Mouse (Mus musculus): ENCODE results near the gene Vti1a.

Vti1a gene

DNA sequence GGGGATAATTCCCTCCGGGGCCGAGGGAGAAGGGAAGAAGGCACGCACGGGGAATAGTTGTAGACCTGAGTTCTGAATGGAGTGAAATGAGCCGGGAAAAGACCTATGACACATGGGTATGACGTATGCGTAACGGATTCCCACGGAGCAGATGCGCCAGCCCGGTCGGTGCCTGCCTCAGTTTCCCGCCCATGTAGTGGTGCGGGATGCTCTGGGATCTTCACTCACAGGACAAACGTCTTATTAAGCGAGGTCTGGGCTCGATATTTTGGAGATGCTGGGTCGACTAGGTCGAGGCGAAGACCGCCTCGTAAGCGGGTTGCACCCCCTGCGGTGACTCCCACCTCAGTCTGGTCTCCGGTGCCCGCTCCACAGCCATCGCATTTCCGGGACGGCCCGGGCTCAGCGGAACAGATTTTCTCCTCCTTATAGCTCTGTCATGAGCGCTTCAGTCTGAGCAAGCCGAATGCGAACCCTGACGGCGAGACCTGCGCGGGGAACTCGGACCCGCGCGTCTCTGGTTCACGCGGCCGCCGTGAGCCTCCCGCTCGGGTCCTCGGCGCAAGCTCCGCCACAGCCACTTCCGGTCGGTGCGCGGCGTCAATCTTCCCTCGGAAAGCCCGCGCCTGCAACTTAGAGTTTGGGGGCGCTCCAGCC is 515 bp upstream of the Vti1a start, which contains the start of gene Zdhhc6:
Gene Zdhhc6 (minus strand): TSS at position 581 of the 657 bp plus-strand sequence.
- no peak for DNase-seq (ENCODE audit: low read depth, low spot score)

DNA sequence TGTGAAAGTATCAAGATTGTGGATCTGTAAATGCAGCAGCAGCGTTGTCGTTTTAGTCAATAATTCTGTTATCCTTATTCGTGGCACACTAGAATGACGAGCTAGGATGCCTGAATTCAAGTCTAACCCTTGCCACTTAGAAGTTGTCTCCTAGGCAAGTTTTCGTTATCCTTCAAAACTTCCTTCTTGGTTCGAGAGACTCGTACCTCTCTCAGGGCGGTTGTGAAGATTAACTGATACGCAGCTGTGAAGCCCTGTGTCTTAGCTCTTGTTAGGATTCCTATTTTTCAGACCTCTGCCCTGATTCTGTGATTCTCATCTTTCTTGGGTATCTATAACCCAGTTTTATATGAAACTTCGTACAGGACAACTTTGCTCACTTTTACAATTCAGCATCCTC is 806 bp downstream of the Vti1a start:
- no peak for DNase-seq (ENCODE audit: low read depth, low spot score)

DNA sequence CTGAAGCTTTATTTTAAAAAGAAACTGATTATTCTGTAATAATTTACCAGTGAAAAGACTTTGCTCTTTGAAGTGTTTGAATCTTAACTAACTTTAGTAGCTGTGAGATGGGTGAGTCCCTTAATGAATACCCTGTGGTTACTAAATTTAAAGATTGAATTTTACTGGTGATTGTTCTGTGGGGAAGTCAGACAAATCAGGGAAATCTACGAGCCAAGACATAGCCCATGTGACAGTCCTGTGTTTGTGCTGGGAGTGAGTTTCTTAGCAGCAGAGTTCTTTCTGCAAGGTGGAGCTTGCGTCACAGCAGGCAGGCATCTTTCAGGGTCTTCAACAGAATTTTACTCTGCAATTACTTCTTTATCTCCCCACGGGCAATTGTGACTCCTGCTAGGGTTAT is 2.9 kb downstream of the Vti1a start:
- DNase-seq (ENCODE audit: low read depth, low spot score): no peak

DNA sequence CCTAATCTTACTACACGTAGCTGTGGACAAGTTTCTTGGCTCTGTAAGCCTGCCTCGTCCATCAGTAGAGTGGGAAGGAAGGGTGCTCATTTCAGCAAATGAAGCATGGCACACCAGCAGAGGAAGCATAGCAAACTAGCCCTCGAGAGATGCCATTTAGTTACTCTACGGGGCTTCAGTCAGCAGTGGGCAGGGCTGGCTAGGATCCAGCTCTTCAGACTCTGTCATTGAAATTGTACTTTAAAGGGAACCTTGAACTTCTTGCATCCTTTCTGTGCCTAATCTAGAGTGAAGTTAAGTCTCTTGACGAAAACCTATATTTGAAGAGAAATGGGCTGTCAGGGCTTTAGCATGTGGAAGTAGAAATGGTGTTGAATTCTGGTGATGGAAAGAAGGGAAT is 3.4 kb downstream of the Vti1a start:
- DNase-seq (ENCODE audit: low read depth, low spot score): no peak

DNA sequence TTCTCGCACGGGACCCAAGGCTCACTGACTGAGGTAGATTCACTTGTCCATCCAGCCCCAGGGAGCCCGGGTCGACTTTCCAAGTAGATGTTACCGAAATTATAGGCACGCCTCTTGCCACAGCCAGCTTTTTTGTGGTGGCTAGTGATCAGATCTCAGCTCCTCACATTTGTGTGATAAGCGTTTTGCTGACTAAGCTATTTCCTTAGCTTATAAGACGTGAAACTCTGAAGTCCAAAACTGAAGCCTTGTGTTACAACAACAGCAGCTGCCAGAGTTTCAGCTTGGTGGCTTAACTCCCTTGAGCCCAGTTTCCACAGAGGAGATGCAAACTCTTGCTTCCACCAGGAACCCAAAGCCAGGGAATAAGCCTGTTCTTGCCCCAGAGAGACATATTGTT is 6.5 kb downstream of the Vti1a start:
- DNase-seq (ENCODE audit: low read depth, low spot score): no peak

DNA sequence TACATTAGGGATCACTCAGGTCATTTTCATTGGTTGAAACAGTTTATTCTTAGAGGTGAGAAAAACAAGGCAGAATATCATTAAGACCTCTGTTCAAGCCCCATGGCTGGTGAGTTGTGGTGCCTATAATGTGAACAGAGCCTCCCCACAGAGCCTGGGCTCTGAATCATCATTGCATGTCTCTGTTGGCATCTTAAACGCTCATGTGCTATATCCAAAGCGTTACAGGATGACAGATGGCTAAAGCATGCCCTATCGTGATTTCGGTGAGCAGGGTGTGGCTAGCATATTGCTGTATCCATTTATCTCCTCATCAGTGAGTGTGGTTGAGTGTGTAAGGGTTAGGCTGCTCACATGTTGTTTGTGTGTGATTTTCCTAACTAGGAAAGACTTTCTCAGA is 11.4 kb downstream of the Vti1a start:
- no peak for DNase-seq (ENCODE audit: low read depth, low spot score)

DNA sequence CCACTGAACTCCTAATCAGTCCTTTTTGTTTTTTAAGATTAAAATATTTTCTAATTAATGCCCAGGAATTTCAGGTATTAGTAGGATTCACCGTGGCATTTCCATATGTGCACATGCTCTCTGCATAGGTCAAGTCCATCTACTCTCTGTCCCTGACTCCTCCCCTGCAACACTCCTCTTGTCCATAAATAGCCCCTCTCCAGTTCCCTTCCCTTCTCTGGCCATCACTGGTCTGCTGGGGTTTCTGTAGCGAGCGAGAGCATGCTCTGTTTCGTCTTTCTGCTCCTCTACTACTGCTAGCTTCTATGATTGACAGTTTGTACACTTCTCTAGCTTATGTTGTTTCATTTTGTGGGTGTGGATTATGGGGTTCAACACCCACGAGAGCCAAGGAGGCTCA is 15.7 kb downstream of the Vti1a start:
- DNase-seq (ENCODE audit: low read depth, low spot score): no peak

DNA sequence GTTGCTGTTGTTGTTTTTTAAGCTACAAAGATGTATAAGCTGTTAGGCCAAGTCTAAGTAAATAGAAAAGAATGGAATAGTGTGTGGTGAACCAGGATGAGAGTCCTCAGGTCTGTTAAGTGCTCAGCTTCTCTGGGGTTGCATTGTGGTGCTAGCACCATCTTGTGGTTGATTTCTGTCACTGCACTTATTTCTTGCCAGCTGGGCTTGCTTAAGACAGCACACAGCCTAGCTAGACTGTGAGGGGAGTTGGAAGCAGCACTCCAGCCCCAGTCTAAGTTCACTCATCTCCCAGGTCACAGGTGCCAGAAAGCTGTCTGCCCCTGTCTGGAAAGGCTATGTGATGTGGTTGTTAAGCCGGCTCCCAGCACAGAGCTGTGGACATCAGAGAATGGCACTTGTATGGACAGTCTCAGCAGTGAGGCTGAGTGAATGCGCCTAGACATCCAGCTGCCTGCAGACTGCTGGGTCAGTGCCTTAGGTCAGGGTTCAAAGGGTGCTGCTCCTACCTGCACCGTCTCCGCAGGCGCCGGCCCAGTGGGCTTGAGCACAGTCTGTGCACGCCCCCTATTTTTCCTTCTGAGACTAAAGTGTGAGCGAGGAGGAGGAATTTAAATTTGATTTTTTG is 16.7 kb downstream of the Vti1a start:
- DNase-seq (ENCODE audit: low read depth, low spot score): peak; percentile 71

DNA sequence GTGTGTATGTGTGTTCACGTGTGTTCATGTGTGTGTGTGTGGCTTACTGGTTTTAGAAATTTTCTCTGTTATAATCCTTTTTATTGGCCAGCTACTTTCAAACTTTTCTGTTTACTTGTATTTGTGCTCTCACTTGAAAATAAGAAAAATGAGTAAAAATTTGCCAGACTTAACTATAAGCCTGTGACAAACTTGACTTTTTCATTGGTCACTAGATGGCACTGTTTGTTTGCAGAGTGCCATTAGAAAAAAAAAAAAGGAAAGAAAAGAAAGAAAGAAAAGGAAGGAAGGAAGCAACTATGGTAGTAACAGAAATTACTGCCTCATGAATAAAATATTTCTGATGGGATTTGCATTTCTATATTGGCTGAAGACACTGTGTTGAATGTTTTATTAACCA is 19.8 kb downstream of the Vti1a start:
- DNase-seq (ENCODE audit: low read depth, low spot score): no peak

DNA sequence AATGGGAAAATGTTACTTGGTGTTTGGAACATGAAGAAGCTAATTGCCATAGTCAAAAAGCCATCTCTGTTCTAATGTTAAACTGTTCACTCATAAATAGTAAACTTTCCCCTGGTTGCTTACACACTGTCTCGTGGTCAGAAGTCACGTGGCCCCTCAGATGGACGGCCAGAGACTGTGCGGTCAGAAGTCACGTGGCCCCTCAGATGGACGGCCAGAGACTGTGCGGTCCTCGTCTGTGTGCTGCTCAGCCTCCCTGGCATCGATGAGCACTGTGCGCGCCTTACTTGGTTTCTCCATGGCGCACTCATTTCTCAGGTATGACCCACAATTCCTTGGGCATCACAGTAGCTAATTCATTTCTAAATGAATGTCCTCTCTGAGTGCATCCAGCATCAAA is 20.3 kb downstream of the Vti1a start:
- DNase-seq (ENCODE audit: low read depth, low spot score): no peak

DNA sequence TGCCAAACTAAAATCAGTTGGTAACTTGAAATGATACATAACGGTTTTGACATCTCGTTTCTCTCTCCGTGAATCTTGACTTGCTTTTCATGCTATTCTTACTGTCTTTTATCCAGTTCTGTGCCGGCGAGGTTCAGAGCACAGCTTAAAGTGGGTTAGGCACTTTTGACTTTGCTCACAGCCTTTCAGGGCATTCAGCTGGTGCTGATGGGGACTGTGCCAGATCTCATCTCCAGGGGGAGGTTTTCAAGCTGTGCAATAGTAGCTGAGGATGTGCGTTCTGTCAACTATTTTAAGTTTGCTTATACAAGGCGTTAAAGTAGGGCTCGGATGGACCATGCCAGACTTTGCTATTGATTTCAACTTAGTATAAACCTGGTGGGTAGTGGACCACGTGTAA is 21.0 kb downstream of the Vti1a start:
- DNase-seq (ENCODE audit: low read depth, low spot score): no peak

DNA sequence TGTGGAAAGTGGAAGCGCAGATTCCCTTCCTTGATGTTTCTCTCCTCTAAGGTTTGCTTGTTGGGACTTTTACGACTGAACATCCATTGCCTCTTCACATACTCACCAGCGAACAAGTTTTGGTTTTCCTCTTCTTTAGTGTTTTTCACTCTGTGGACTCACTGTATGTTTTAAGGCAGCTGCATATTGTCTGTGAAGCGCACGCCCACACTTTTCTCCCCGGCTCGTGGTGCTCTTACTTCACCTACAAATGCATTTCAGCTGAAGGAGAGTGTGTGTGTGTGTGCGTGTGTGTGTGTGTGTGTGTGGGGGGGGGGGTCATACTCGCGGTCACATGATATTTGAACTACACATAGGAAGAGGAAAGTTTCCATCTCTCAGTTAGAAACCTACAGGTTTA is 21.6 kb downstream of the Vti1a start:
- no peak for DNase-seq (ENCODE audit: low read depth, low spot score)

DNA sequence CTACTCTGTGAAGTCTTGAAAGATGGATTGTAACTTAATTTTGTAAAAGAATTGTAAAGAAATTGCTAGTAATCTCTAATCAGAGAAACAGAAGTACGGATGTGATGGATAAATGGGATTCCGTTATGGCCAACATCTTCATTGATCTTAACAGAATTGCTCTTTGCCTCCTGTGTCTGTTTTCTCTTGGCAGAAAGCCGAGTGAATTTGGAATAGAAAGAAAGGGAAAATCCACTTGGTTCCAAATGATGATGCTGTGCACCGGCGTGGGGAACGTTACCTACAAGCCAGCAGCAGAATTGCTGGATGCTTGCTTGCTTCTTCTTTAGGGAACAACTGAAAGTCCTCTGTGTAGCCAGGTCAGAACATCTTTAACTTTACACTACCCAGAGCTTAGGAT is 24.4 kb downstream of the Vti1a start:
- DNase-seq (ENCODE audit: low read depth, low spot score): no peak

DNA sequence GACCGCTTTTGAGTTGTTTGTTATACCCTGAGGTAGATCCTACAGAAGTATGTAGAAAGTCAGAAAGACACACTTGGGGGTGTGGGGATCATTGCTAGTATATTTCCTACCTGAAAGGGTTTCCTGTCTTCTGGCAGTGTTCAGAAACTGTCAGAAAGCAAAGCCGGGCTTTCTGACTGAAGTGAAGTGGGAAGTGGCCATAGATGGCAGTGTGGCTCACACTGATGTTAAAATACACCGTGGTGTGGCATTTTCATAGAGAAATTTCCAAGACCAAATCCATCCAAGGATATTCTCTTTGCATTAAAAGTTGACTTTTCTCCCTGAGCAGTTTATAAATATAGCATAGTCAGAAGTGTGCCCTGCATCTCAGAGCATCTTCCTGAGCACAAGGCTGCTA is 25.3 kb downstream of the Vti1a start:
- no peak for DNase-seq (ENCODE audit: low read depth, low spot score)

DNA sequence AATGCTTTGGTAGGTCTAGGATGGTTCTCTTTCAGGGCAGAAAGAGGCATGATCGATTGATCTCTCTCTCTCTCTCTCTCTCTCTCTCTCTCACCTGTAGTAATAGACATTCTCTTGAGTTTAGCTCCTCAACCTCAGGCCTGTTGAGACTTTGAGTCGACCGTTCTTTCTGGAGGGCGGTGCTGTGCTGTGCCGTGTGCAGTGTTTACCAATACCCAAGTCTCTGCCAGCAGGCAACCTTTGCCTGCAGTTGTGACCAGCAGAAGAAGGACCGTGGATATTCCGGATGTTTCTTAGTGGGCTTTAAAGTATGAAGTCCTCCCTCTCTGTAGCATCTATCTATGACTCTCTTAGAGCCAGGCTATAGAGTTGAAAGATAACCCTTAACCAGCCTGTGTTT is 26.3 kb downstream of the Vti1a start:
- no peak for DNase-seq (ENCODE audit: low read depth, low spot score)

DNA sequence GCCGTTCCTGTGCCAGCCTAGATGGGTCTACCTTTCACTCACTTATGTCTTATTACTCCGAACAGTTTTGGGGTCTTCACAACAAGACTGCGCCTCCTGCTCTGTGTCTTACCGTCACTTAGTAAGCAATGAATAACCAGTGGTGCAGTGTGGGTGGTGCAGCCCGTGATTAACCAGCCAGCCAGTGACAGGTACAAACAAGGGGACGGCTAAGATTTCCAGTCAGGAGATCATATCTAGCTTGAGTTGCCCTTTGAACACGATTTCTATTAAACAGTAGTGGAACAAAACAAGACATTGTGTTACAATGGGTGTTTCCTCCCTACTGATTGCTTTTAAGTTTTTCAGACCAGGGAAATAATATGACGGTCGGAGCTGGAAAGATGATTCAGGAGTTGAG is 27.2 kb downstream of the Vti1a start:
- DNase-seq (ENCODE audit: low read depth, low spot score): no peak

DNA sequence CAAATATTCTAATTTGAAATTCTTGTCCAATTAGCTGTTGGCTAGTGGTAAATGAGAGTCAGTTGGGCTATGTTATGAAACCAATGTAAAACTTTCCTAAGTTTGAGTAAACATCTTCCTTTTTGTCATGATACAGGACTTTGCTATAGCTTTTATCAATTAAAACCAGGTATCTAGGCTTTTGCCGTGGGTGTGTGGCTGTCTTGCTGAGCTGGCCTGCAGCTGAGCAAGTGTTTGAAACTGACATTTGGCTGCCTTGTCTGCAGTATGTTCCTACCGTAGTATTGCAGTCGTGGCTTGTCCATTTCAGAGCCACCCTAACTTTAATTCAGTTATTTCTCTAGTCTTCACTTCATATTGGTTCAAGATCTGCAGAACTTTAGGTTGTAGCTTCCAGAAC is 32.1 kb downstream of the Vti1a start:
- no peak for DNase-seq (ENCODE audit: low read depth, low spot score)

DNA sequence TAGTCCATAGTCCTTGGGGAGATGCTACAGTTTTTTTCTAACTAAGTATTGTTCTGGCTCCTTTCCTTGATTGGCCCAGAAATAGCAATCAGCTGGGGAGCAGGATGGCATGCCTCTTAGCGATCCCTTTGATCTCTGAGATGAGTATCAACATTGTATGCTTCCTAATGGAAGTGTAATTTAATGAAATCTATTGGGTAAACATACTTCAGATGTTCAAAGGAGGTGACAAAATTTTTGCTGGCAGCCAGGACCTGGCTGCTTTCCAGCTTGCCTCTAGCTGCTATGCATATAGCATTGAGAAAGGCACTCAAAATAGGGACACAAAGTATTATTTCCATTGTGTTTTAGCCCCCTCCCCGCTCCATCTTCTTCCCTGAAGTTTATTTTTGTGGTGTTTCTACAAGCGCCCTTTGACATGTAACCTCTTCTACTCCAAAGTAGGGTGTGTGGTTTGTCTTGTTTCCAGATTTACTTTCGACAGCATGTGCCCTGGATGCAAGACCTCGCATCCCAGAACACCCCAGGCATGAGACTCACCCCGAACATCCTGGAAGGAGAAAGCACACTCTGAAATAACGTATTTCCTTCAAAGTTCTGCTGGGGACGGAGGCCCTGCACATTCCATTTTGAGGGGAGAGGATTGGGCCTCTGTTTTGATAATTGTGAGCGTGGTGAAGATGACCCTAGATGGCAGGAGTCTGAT is 34.7 kb downstream of the Vti1a start:
- no peak for DNase-seq (ENCODE audit: low read depth, low spot score)

DNA sequence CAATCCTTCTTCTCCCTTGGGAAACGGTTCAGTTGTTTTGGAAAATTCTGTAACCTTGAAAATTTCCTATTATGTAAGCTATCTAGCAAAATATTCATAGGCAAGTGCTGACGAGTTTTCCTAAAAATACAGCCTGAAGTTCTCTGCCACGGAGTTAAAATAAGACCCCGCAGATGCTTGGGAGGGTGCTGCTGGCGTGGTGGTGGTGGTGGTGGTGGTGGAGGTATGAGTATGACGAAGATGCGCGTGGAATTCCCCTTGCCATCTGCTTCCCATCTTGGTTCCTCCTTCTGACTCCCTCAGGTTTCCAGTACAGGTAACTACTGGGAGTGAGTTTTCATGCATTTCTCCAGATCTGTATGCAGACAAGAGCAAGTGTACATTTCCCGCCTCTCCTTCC is 46.5 kb downstream of the Vti1a start:
- peak; percentile 83 for DNase-seq (ENCODE audit: low read depth, low spot score)

DNA sequence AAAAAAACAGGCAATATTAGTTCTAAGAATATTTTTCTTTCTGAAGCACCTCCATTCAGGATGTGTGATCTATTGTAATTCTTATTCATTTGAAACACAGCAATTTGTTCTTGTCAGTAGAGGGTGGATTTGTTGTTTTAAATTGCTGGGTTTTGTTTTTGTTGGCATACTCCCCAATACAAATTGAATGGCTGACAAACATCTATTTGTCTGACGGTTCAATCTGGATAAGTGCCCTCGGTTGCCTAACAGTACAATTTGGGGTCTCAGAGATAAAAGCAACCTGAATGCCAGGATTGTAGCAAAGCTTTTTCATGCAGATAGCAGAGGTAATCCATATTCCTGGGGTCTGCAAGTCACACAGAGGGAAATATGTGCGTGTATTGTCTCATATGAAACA is 53.6 kb downstream of the Vti1a start:
- no peak for DNase-seq (ENCODE audit: low read depth, low spot score)

DNA sequence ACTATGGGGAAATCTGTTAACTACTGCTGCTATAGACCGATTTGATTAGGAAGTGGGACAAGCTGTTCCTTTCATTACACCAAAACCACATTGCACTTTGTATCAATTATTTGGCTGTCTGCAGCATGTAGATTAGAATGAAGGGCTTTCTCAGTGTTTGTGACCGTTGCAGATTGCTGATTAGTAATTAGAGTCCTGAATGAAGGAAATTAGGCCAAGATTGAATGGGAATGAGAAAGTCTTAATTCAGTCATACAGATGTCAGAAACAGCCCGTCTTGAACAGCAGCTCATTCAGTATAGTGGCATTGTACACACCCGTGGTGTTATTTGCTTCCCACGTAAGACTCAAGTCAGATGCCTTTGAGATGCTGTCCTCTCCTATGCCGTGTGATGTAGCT is 60.2 kb downstream of the Vti1a start:
- no peak for DNase-seq (ENCODE audit: low read depth, low spot score)

DNA sequence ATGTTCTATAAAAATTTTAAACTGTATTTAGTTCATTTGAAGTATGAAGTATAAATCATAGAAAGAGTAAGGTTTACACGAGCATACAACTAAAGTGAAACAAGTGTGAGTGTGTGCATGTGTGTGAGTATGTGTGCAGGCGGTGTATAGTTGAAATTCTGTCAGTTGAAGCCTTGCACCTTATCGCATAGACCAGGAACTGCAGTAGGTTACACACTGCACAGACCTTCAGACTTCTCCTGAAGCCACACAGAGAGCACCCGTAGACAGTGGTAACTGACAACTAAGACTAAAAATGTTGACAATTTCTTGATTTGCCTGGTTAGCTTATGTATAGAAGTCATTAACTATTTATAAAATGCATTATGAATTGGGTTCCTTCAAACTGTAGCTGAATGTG is 61.4 kb downstream of the Vti1a start:
- no peak for DNase-seq (ENCODE audit: low read depth, low spot score)

DNA sequence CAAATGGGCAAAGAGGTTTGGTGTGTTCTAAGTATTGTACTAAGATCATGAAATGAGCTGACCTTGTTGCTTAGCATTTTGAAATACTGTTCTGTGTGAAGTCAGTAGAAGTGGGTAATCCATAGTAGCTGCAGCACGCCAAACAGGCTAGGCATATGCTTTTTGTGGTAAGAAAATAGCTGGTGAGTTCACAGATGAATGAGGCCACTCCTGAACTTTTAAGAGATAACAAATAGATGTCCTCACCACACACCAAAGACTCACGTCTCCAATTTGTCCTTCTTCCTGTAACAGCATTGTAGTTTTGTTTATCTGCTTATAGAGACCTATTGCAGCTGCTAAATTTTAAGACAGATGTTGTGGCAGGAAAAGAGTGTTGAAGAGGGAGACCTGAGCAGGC is 62.8 kb downstream of the Vti1a start:
- no peak for DNase-seq (ENCODE audit: low read depth, low spot score)

Measured in telencephalon, adult 2 months (tissue).